Mouse (Mus musculus) embryonic facial prominence, embryonic 11.5 days (tissue): ENCODE measurements around the gene 4930402H24Rik. TPM values are rescaled to one million over a fixed set of nuclear protein-coding genes. Genes with fewer than 3 reads are reported as not detected.

Experiments used
- ATAC-seq: fragments of 200-750 bp; cut with Nextera tagmentation; replicated peaks from 2 replicates; pipeline ENCODE4 v1.8.0; 2017; ENCODE audit warnings: low read depth; ENCODE audit not compliant: insufficient number of reproducible peaks, low FRiP score, low TSS enrichment
- DNase-seq: peaks from one replicate; pipeline ENCODE4 v3.0.0-alpha.2; 2015; ENCODE audit warnings: low spot score
- H3K27ac ChIP-seq: fragments of 300-500 bp; sonication (generic); replicated peaks from 2 replicates; pipeline ENCODE4 v1.5.1; 2014; ENCODE audit warnings: mild to moderate bottlenecking, low read depth, low read length, control low read depth
- H3K27me3 ChIP-seq: fragments of 300-500 bp; sonication (generic); 2 replicates; pipeline ENCODE4 v1.6.1; 2014; ENCODE audit warnings: mild to moderate bottlenecking, low read length, moderate library complexity, mixed read lengths; ENCODE audit not compliant: control insufficient read depth, insufficient read depth
- H3K36me3 ChIP-seq: fragments of 300-500 bp; sonication (generic); replicated peaks from 2 replicates; pipeline ENCODE4 v1.6.1; 2014; ENCODE audit warnings: low read depth, mild to moderate bottlenecking, low read length, moderate library complexity, mixed read lengths; ENCODE audit not compliant: control insufficient read depth, insufficient read depth
- H3K4me1 ChIP-seq: fragments of 300-500 bp; sonication (generic); 2 replicates; pipeline ENCODE4 v1.6.1; 2014; ENCODE audit warnings: low read length, mixed read lengths; ENCODE audit not compliant: control insufficient read depth, insufficient read depth
- H3K4me2 ChIP-seq: fragments of 300-500 bp; sonication (generic); 2 replicates; pipeline ENCODE4 v1.6.1; 2014; ENCODE audit warnings: low read depth, mild to moderate bottlenecking, control low read depth, low read length, moderate library complexity
- H3K4me3 ChIP-seq: fragments of 300-500 bp; sonication (generic); 2 replicates; pipeline ENCODE4 v1.5.1; 2014; ENCODE audit warnings: low read depth, low read length, control low read depth
- H3K9ac ChIP-seq: fragments of 300-500 bp; sonication (generic); replicated peaks from 2 replicates; pipeline ENCODE4 v1.6.1; 2014; ENCODE audit warnings: mild to moderate bottlenecking, control low read depth, low read length
- H3K9me3 ChIP-seq: fragments of 300-500 bp; sonication (generic); replicated peaks from 2 replicates; pipeline ENCODE4 v1.6.1; 2016; ENCODE audit warnings: mild to moderate bottlenecking, low read length, inconsistent platforms, mixed read lengths; ENCODE audit not compliant: control insufficient read depth
- WGBS: fragments of 180-500 bp; shearing (Covaris S2); extraction: QIAGEN DNeasy Blood & Tissue Kit; methylation state at CpG from one replicate; pipeline ENCODE4 v1.1.7; 2014; 5-methylcytosine and 5-hydroxymethylcytosine counted together
- polyA plus RNA-seq: library from polyadenylated mRNA; unstranded; fragments of >200 nt; fragmentation: Nextera tagmentation; extraction: Ambion mirVana; gene quantifications from 2 replicates; pipeline ENCODE4 v1.2.1, GENCODE M21; 2014

4930402H24Rik gene
- polyA plus RNA-seq, 1 experiment from 2014 or later = 31.3 TPM

DNA sequence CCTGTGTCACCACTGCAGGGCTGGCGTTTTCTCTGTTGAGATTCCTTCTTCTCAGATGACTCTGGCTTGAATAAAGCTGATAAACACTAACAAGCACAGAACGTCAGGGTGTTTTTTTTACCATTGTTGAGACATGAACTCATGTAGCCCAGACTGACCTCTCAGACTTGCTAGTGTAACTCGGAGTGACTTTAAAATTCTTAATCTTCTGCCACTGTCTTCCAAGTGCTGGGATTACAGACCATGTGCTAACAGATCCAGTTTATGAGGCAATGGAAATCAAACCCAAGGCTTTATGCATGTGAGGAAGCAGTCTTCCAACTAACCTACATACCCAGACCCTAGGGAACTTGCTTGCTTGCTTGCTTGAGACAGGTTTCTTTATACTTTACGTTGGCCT lies 56.5 kb downstream of the 4930402H24Rik start:
- ATAC-seq = no peak
- Histone ChIP-seq H3K4me2 (no peak overlapping the region), H3K27ac (no peak overlapping the region), H3K27me3 (no peaks in the 10 kb centered on the region), H3K4me3 (no peak overlapping the region), H3K4me1 (no peaks in the 10 kb centered on the region), H3K9ac (no peak overlapping the region), H3K36me3 (no peaks in the 10 kb centered on the region), H3K9me3 (no peaks in the 10 kb centered on the region)
- 66% methylated on average over 4 of the region's 4 CpGs for WGBS
- DNase-seq = no peak

DNA sequence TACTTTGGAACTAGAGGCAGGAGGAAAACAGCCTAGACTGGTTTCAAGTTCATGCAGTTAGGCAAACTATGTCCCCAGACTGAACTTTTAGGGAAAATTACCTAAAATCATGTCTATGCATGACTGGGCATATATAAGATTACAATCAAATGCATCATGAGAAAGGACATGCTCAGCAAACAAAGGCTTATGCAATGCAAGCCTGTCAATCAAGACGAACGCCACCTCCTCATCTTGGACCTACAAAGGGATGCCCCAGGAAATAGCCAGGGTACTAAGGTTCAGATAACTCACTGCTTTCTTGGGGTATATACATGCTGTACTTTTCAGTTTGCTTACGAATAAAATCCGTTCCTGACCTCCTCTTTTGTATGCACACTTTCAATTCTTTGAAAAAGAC lies 57.9 kb downstream of the 4930402H24Rik start:
- H3K9me3 ChIP-seq = no peaks in the 10 kb centered on the region
- no peak overlapping the region for H3K4me3 ChIP-seq
- no peaks in the 10 kb centered on the region for H3K4me1 ChIP-seq
- WGBS = 85% methylated on average over 4 of the region's 4 CpGs
- ATAC-seq (no peak), DNase-seq (no peak)
- no peak overlapping the region for H3K4me2 ChIP-seq
- H3K27me3 ChIP-seq = no peaks in the 10 kb centered on the region
- H3K36me3 ChIP-seq = no peaks in the 10 kb centered on the region
- no peak overlapping the region for H3K9ac ChIP-seq
- H3K27ac ChIP-seq = no peak overlapping the region

DNA sequence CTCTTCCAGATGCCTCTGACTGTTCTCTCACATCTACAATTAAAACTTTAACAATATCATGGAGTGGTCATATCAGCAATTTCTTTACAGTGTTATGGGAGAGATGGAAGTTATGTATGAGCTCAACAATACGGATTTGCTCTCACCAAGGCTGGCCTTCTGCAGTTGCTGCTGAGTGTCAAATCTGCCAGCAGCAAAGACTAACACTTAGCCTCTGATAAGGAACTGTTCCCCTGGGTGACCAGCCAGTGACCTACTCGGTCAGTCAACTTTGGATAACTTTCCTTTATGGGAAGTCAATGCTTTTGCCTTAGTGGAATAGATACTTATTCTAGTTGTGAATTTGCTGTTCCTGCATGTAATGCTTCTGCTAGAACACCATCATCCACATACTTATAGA lies 62.6 kb downstream of the 4930402H24Rik start:
- no peak overlapping the region for H3K4me3 ChIP-seq
- no peak overlapping the region for H3K4me2 ChIP-seq
- 73% methylated on average over 2 of the region's 2 CpGs for WGBS
- H3K27me3 ChIP-seq = no peaks in the 10 kb centered on the region
- ATAC-seq = no peak
- no peaks in the 10 kb centered on the region for H3K4me1 ChIP-seq
- no peaks in the 10 kb centered on the region for H3K9me3 ChIP-seq
- no peaks in the 10 kb centered on the region for H3K36me3 ChIP-seq
- H3K9ac ChIP-seq = no peak overlapping the region
- no peak overlapping the region for H3K27ac ChIP-seq
- no peak for DNase-seq

DNA sequence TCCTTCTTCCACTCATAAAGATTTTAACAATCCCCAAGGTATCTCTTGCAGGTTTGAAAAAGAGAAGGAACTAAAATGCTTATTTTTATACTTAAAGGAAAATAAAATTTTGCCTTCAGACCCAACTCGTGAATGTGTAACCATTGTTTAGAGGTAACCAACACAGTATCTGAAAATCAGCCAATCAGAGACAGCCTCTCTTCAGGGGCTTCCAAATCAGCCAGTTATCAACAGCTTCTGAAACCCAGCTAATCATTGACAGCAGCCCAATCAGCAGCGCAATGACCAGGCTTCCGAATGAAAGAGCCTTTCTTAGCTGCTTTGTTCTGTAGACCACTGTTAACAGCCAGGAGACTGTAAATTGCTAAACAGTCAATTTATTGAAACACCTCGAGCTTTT lies 65.4 kb downstream of the 4930402H24Rik start:
- Histone ChIP-seq H3K27ac (peak overlapping the region; percentile 97; the same call in 1 of the 2 replicates), H3K36me3 (no peaks in the 10 kb centered on the region), H3K4me3 (peak overlapping the region; percentile 90), H3K4me2 (peak overlapping the region; percentile 3; the same call in 1 of the 2 replicates), H3K27me3 (no peaks in the 10 kb centered on the region), H3K4me1 (no peaks in the 10 kb centered on the region), H3K9ac (no peak overlapping the region; the same call in 1 of the 2 replicates), H3K9me3 (no peaks in the 10 kb centered on the region)
- DNase-seq = peak; percentile 90
- peak; percentile 50; the same call in 1 of the 2 replicates for ATAC-seq
- WGBS = under 1% methylated on average over 4 of the region's 4 CpGs

DNA sequence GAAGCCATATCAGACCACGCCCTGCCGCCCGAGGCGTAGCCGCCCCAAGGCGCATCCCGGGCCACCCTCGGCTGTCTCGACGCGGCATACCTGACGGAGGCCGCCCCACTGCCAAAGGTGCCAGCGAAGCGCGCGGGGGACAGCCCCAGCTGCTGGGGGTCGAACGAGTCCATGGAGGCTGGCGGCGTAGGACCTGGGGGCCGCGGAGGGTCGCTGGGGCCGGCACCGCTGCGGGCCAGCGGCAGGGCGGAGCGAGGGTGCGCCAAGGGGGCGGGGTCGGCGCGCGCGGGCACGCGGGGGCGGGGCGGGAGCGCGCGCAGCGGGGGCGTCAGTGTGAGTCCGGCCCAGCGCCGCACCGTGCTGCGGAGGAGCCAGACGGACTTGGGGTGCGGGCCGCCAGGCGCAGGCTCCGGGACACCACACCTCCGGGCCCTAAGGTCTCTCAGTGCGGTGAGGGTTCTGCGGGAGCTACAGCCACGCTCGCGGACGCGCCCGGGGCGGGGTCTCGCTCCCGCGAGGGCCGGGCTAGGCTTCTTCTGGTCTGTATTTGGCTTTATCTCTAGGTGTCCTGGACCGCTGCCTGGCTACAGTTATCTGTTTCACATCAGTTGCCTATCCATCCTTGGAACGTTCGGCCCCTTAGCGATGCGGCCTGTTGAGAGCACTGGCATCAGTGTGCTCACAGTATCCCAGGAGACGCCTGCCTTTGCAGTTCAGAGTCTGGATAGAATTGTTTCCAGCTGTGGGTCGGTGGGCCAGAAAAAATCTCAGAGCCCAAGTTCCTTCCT lies 66.1 kb downstream of the 4930402H24Rik start:
- H3K4me2 ChIP-seq = peak overlapping the region; percentile 96
- no peaks in the 10 kb centered on the region for H3K36me3 ChIP-seq
- peak overlapping the region; percentile 92 for H3K9ac ChIP-seq
- H3K27me3 ChIP-seq = no peaks in the 10 kb centered on the region
- WGBS = under 1% methylated on average over 63 of the region's 77 CpGs
- no peaks in the 10 kb centered on the region for H3K4me1 ChIP-seq
- peak; percentile 91 for ATAC-seq
- H3K4me3 ChIP-seq = peak overlapping the region; percentile 90
- DNase-seq = peak; percentile 90
- peak overlapping the region; percentile 97 for H3K27ac ChIP-seq
- H3K9me3 ChIP-seq = no peaks in the 10 kb centered on the region

DNA sequence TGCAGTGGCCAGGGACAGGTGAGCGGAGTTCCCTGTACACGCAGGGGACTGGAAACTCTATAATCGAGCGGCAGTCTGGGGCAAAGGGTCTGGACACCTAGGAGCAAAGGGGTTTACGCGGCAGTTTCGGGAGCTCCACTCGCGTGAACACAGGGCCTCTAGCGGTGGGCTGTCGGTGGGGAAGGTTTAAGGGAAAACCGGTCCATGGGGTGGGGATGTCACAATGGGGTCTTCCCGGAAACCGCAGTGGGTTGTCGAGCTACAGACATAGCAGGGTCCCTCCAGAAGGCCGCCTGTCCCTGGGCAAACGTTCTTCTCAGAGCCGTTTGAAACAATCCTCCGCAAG lies 66.7 kb downstream of the 4930402H24Rik start:
- Histone ChIP-seq H3K27me3 (no peaks in the 10 kb centered on the region), H3K36me3 (no peaks in the 10 kb centered on the region), H3K4me2 (peak overlapping the region; percentile 96), H3K27ac (peak overlapping the region; percentile 97), H3K4me3 (peak overlapping the region; percentile 90), H3K9me3 (no peaks in the 10 kb centered on the region), H3K4me1 (no peaks in the 10 kb centered on the region), H3K9ac (peak overlapping the region; percentile 92)
- ATAC-seq = no peak
- peak; percentile 65 for DNase-seq
- WGBS = under 1% methylated on average over 19 of the region's 19 CpGs

DNA sequence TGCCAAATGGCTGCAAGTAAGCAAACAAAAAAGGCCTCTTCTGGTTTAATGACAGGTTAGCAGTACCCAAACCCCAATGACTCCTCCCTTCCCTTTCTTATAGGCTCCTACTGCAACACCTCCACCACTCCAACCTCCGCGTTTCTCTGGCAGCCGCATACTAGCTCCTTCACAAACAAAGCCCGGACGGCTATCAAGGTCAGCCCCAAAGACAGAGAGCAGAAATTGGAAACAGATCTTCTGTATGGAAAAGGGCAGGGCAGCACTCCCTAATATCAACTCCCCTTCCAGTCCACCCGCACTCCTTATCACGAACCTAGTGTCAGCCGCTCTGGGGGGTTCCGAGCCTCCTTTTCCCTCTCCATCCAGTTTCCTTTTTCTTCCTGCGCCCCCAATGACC lies 67.1 kb downstream of the 4930402H24Rik start:
- Histone ChIP-seq H3K4me1 (no peaks in the 10 kb centered on the region), H3K4me3 (peak overlapping the region; percentile 90), H3K9ac (peak overlapping the region; percentile 92), H3K4me2 (peak overlapping the region; percentile 96), H3K27ac (peak overlapping the region; percentile 97; the same call in 1 of the 2 replicates), H3K27me3 (no peaks in the 10 kb centered on the region), H3K36me3 (no peaks in the 10 kb centered on the region), H3K9me3 (no peaks in the 10 kb centered on the region)
- DNase-seq = peak; percentile 39
- WGBS = under 1% methylated on average over 10 of the region's 10 CpGs
- no peak for ATAC-seq

DNA sequence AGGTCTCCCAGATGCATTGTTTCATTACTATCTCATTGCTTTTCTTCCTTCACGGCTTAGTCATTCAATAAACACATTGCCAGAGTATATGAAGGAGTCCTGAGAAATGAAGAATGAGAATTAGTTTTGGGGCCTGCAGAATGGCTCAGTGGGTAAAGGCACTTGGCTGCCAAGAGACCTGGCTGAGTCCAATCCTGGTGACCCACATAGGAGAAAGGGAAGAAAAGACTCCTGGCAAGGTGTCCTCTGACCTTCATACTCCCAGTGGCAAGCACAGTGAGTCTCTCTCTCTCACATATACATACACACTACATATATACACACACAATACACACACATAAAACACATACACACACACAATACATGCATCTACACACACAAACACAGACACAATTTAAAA lies 68.1 kb downstream of the 4930402H24Rik start:
- Histone ChIP-seq H3K36me3 (no peaks in the 10 kb centered on the region), H3K27me3 (no peaks in the 10 kb centered on the region), H3K27ac (no peak overlapping the region), H3K4me2 (no peak overlapping the region), H3K4me3 (no peak overlapping the region; the same call in 1 of the 2 replicates), H3K9me3 (no peaks in the 10 kb centered on the region), H3K4me1 (no peaks in the 10 kb centered on the region), H3K9ac (no peak overlapping the region)
- ATAC-seq (no peak), DNase-seq (no peak)
- WGBS = 91% methylated on average over 1 of the region's 1 CpGs
